Mouse (Mus musculus): ENCODE results near the gene Olfr303.
"Not testable (repeated sequence)": the region's sequence is repeated elsewhere in the genome, so short reads cannot be mapped to it uniquely, and the experiment has no call there.

Olfr303 gene

DNA sequence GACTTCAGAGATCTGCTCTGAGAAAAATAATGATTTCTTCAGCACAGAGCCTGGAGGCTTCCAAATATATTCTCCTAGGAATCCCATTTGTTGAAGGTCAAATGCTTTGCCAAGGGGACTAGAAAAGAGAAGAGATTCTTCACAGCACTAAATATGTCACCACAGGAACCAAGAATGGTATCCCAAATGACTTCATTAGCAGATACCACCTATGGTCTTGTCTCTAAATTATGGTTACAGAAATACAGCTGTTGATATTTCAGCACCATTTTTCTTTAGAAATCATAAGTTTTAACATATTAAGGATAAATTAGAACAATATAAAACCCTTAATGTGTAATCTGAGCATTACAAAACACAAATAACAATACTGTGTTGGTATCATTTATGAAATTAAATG, at the start of gene Olfr303:
Gene Olfr303 (minus strand): TSS at position 101 of the 400 bp plus-strand sequence.
- no peak for DNase-seq (ENCODE audit: low spot score in 2 of 2)

DNA sequence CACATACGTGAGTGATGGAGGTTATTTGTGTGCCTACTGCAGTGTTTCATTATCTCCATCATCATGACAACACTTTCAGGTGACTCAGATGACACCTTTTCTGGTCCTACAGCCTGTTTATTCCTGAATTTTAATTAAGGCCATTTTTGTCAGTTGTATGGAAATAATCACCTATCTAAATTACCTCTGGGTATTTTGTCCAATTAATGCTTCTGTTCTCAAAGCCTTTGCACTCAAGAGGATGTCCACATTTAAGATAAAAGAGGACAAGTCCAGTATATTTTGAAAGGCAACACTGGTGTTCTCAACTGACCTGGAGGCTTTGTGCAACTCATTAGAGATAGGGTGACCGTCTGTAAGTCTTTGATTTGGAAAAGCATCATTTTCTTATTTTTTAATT, 6.0 kb upstream of the Olfr303 start, which contains the start of gene Olfr301:
Gene Olfr301 (plus strand): TSS at position 301 of the 400 bp plus-strand sequence.
- DNase-seq (ENCODE audit: low spot score in 2 of 2), result no peak

DNA sequence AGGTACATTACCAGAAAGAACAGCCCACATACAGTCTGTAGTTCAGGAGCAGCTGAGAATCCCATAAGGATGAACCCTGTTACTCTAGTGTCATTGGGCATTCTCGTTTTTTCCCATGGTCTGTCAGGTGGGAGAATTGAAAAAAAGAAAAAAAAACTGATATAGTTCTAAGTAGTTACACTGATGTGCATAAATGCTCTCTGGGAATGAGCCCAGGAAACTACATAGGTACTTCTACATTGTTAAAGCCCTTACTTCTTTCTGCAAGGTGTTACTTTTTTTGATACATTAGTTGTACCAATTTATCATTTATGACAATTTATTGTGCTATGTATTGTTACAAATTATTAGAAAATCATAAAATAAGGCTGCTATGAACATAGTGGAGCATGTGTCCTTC, 11.0 kb downstream of the Olfr303 start, which contains the start of gene Olfr304:
Gene Olfr304 (minus strand): TSS at position 101 of the 400 bp plus-strand sequence.
- DNase-seq (ENCODE audit: low spot score in 2 of 2), result no peak

DNA sequence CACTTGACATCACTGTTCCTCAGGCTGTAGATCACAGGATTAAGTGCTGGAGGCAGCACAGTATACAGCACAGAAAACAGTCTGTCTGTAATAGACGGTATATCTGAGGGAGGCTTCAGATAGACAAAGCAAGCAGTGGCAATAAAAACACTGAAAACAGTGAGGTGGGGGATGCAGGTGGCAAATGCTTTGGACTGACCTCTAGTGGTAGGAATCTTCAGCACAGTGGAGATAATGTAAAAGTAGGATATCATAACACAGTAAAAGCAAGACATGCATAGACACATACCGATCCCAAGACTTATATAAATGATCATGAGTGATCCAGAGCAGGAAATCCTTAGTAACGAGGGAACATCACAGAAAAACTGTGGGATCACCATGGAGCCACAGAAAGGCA, 11.8 kb downstream of the Olfr303 start:
- DNase-seq (ENCODE audit: low spot score in 2 of 2), result no peak

DNA sequence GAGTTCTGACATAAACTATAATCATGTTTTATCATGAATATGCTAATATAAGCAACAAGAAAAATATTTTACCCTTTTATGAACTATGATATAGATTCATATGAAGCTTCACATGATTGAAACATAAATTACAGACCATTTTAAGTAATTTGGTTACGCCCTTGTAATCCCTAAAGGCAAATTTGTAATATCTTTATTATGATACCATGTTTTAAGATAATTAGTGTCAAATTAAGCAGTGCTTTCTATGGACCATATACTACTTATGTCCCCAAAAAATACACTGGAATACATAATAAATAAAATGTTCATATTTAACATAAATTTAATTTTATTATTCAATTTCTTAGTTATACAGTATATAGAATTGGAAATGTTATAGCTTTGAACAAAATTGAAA, 30.8 kb downstream of the Olfr303 start, which contains the start of gene Olfr305:
Gene Olfr305 (minus strand): TSS at position 101 of the 400 bp plus-strand sequence.
- no peak for DNase-seq (ENCODE audit: low spot score in 2 of 2)

DNA sequence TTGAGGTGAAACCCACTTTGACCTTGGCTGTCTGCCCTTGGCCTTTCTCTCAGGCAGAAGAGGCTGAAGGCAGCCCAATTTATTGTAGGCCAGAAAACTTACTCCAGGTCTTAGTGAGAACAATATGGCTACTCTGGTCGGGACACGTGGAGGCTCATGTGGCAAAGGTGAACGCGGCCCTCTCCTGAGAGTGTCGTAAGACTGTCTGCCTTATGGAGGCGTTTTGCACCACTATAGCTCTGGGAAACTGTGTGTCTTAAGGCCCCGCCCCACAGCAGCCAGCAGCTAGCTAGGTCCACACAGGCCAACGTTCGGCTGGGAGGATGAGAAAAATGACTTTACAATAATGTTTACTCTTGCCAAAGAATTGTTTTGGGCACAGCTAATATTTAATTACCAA, 51.3 kb downstream of the Olfr303 start:
- DNase-seq (ENCODE audit: low spot score in 2 of 2), result not testable (repeated sequence)

DNA sequence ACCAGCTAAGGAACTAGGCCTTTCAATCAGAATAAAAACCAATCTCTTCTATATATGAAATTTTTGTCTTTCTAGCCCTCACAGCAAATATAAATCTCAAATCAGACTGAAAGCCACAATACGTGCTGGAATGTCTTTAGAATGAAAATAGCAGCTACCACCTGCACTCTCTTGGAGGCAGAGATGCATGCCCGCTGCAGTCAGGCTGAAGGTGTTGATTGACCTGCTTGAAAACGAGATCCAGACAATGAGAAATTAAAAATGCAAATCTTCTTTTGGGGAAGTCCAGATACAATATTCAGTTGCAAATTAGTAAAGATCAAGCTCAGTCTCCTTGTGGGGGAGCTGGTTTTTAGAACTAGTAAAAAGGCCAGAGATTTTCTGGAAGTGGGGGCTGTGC, 53.3 kb downstream of the Olfr303 start:
- DNase-seq (ENCODE audit: low spot score in 2 of 2), result no peak

DNA sequence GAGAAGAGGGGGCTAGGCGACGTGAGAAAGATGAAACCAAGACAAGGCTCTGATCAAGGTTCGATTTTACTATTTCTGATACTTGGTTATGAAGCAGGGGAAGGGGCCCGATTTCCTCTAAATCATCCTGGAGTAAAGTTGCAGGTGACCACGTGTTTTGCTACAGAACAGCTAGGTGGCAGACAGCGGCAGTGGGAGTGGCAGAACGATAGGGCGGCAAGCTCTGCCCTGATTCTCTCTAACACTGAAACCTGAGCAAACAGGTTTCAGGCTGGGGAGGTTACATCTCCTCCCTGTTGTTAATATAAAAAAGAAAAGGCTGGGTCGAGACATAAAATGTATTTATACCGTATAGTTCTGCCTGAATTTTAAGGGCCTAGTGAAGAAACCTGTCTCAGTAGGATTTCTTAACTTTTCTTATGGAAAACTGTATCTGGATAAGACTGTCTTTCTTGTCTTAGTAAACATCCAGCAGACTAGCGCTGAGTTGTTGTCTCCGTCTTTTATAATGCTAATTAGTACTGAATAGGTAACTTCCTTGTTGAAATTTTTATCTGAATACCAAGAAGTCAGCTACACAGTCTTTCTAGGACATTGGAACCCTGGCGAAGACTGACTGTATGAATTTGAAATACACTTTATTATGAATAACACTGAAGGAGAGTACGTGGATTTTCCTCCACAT, 54.6 kb downstream of the Olfr303 start:
- no peak for DNase-seq (ENCODE audit: low spot score in 2 of 2)
